Mouse (Mus musculus): ENCODE measurements around the gene Gatad2b. TPM values are rescaled to one million over a fixed set of nuclear protein-coding genes. Genes with fewer than 3 reads are reported as not detected.

The Gatad2b gene
- polyA plus RNA-seq, 2 experiments, result 16.8 to 39.9 TPM

- Histone ChIP-seq H3K27me3 (ENCODE audit: control insufficient read depth, insufficient read depth, low read length) (no peaks in the 10 kb centered on the region), H3K4me1 (ENCODE audit: control insufficient read depth, insufficient read depth, low read length) (peaks cover 33% of the 10 kb centered on the region), H3K36me3 (ENCODE audit: control insufficient read depth, insufficient read depth, low read length) (peaks cover 58% of the 10 kb centered on the region), H3K9ac (ENCODE audit: low read depth, low read length, severe bottlenecking) (no peak overlapping the region), H3K4me3 (replicated peaks; ENCODE audit: low read length) (no peak overlapping the region), H3K27ac (replicated peaks; ENCODE audit: low read depth, low read length) (no peak overlapping the region), H3K9me3 (ENCODE audit: control insufficient read depth, low read length) (no peaks in the 10 kb centered on the region), H3K4me2 (replicated peaks; ENCODE audit: low read depth, low read length, severe bottlenecking) (no peak overlapping the region)
- no peak for ATAC-seq (ENCODE audit: low FRiP score, low read depth)
- DNase-seq (ENCODE audit: low spot score), result no peak
- no peak for TF ChIP-seq POLR2A (IDR thresholded peaks at IDR 0.05; ENCODE audit: borderline replicate concordance, extremely low read depth, insufficient read depth, insufficient read length)
- WGBS, result 94% methylated on average over 8 of the region's 8 CpGs
Measured at GRCm38 (mm10) chr3:90391941-90392340, 99.0 kb downstream of the Gatad2b start.

- no peak for DNase-seq (ENCODE audit: low spot score)
- WGBS, result 89% methylated on average over 3 of the region's 3 CpGs
- TF ChIP-seq POLR2A (IDR thresholded peaks at IDR 0.05; ENCODE audit: borderline replicate concordance, extremely low read depth, insufficient read depth, insufficient read length), result no peak
Measured at GRCm38 (mm10) chr3:90392661-90393060, 99.7 kb downstream of the Gatad2b start.

GRCm38 (mm10) chr3:90395629-90396028 is 102.7 kb downstream of the Gatad2b start:
- H3K9me3 ChIP-seq (ENCODE audit: control insufficient read depth, low read length), result no peaks in the 10 kb centered on the region
- peaks cover 88% of the 10 kb centered on the region for H3K36me3 ChIP-seq (ENCODE audit: control insufficient read depth, insufficient read depth, low read length)
- DNase-seq (ENCODE audit: low spot score), result no peak
- H3K4me2 ChIP-seq (replicated peaks; ENCODE audit: low read depth, low read length, severe bottlenecking), result no peak overlapping the region
- WGBS, result 83% methylated on average over 3 of the region's 3 CpGs
- peaks cover 5% of the 10 kb centered on the region for H3K4me1 ChIP-seq (ENCODE audit: control insufficient read depth, insufficient read depth, low read length)
- H3K4me3 ChIP-seq (replicated peaks; ENCODE audit: low read length), result no peak overlapping the region
- no peak overlapping the region for H3K27ac ChIP-seq (replicated peaks; ENCODE audit: low read depth, low read length)
- no peak for TF ChIP-seq POLR2A (IDR thresholded peaks at IDR 0.05; ENCODE audit: borderline replicate concordance, extremely low read depth, insufficient read depth, insufficient read length)
- H3K9ac ChIP-seq (ENCODE audit: low read depth, low read length, severe bottlenecking), result no peak overlapping the region
- no peak for ATAC-seq (ENCODE audit: low FRiP score, low read depth)
- H3K27me3 ChIP-seq (ENCODE audit: control insufficient read depth, insufficient read depth, low read length), result no peaks in the 10 kb centered on the region

More at GRCm38 (mm10) chr3:90392661-90393060, 99.7 kb downstream of the Gatad2b start:
- Histone ChIP-seq H3K4me2 (replicated peaks; ENCODE audit: low read depth, low read length, severe bottlenecking) (no peak overlapping the region), H3K9me3 (ENCODE audit: control insufficient read depth, low read length) (no peaks in the 10 kb centered on the region), H3K27me3 (ENCODE audit: control insufficient read depth, insufficient read depth, low read length) (no peaks in the 10 kb centered on the region), H3K9ac (ENCODE audit: low read depth, low read length, severe bottlenecking) (no peak overlapping the region), H3K4me1 (ENCODE audit: control insufficient read depth, insufficient read depth, low read length) (peaks cover 25% of the 10 kb centered on the region), H3K27ac (replicated peaks; ENCODE audit: low read depth, low read length) (no peak overlapping the region), H3K36me3 (ENCODE audit: control insufficient read depth, insufficient read depth, low read length) (peaks cover 62% of the 10 kb centered on the region), H3K4me3 (replicated peaks; ENCODE audit: low read length) (no peak overlapping the region)
- ATAC-seq (ENCODE audit: low FRiP score, low read depth), result no peak

- ATAC-seq (ENCODE audit: low FRiP score, low read depth), result no peak
- H3K36me3 ChIP-seq (ENCODE audit: control insufficient read depth, insufficient read depth, low read length), result peaks cover 96% of the 10 kb centered on the region
- WGBS, result 83% methylated on average over 4 of the region's 4 CpGs
Measured at GRCm38 (mm10) chr3:90400993-90401392, 108.0 kb downstream of the Gatad2b start.

GRCm38 (mm10) chr3:90404121-90404520 is 111.1 kb downstream of the Gatad2b start:
- DNase-seq (ENCODE audit: low spot score) (no peak), ATAC-seq (ENCODE audit: low FRiP score, low read depth) (no peak)
- Histone ChIP-seq H3K27ac (replicated peaks; ENCODE audit: low read depth, low read length) (no peak overlapping the region), H3K9me3 (ENCODE audit: control insufficient read depth, low read length) (no peaks in the 10 kb centered on the region), H3K27me3 (ENCODE audit: control insufficient read depth, insufficient read depth, low read length) (no peaks in the 10 kb centered on the region), H3K36me3 (ENCODE audit: control insufficient read depth, insufficient read depth, low read length) (peaks cover 98% of the 10 kb centered on the region), H3K4me3 (replicated peaks; ENCODE audit: low read length) (no peak overlapping the region), H3K4me1 (ENCODE audit: control insufficient read depth, insufficient read depth, low read length) (no peaks in the 10 kb centered on the region), H3K9ac (ENCODE audit: low read depth, low read length, severe bottlenecking) (no peak overlapping the region), H3K4me2 (replicated peaks; ENCODE audit: low read depth, low read length, severe bottlenecking) (no peak overlapping the region)
- no peak for TF ChIP-seq POLR2A (IDR thresholded peaks at IDR 0.05; ENCODE audit: borderline replicate concordance, extremely low read depth, insufficient read depth, insufficient read length)
- 96% methylated on average over 3 of the region's 3 CpGs for WGBS

More at GRCm38 (mm10) chr3:90400993-90401392, 108.0 kb downstream of the Gatad2b start:
- H3K9me3 ChIP-seq (ENCODE audit: control insufficient read depth, low read length), result no peaks in the 10 kb centered on the region
- H3K9ac ChIP-seq (ENCODE audit: low read depth, low read length, severe bottlenecking), result no peak overlapping the region
- H3K4me1 ChIP-seq (ENCODE audit: control insufficient read depth, insufficient read depth, low read length), result no peaks in the 10 kb centered on the region
- no peaks in the 10 kb centered on the region for H3K27me3 ChIP-seq (ENCODE audit: control insufficient read depth, insufficient read depth, low read length)
- TF ChIP-seq POLR2A (IDR thresholded peaks at IDR 0.05; ENCODE audit: borderline replicate concordance, extremely low read depth, insufficient read depth, insufficient read length), result no peak
- no peak overlapping the region for H3K4me3 ChIP-seq (replicated peaks; ENCODE audit: low read length)
- H3K27ac ChIP-seq (replicated peaks; ENCODE audit: low read depth, low read length), result no peak overlapping the region
- no peak for DNase-seq (ENCODE audit: low spot score)
- no peak overlapping the region for H3K4me2 ChIP-seq (replicated peaks; ENCODE audit: low read depth, low read length, severe bottlenecking)

- H3K4me1 ChIP-seq (ENCODE audit: control insufficient read depth, insufficient read depth, low read length), result no peaks in the 10 kb centered on the region
- DNase-seq (ENCODE audit: low spot score), result no peak
- H3K27ac ChIP-seq (replicated peaks; ENCODE audit: low read depth, low read length), result no peak overlapping the region
- H3K4me2 ChIP-seq (replicated peaks; ENCODE audit: low read depth, low read length, severe bottlenecking), result no peak overlapping the region
- no peak overlapping the region for H3K9ac ChIP-seq (ENCODE audit: low read depth, low read length, severe bottlenecking)
- ATAC-seq (ENCODE audit: low FRiP score, low read depth), result no peak
- 77% methylated on average over 4 of the region's 4 CpGs for WGBS
- H3K9me3 ChIP-seq (ENCODE audit: control insufficient read depth, low read length), result no peaks in the 10 kb centered on the region
- H3K4me3 ChIP-seq (replicated peaks; ENCODE audit: low read length), result no peak overlapping the region
- peaks cover 99% of the 10 kb centered on the region for H3K36me3 ChIP-seq (ENCODE audit: control insufficient read depth, insufficient read depth, low read length)
- H3K27me3 ChIP-seq (ENCODE audit: control insufficient read depth, insufficient read depth, low read length), result no peaks in the 10 kb centered on the region
- no peak for TF ChIP-seq POLR2A (IDR thresholded peaks at IDR 0.05; ENCODE audit: borderline replicate concordance, extremely low read depth, insufficient read depth, insufficient read length)
Measured at GRCm38 (mm10) chr3:90404609-90405008, 111.6 kb downstream of the Gatad2b start.
